Mouse (Mus musculus) ES-E14 (cell line): Measurements from ENCODE around the gene Gm8947. TPM values are rescaled to one million over a fixed set of nuclear protein-coding genes. Genes with fewer than 3 reads are reported as not detected.
"Not testable (repeated sequence)": the region's sequence is repeated elsewhere in the genome, so short reads cannot be mapped to it uniquely, and the experiment has no call there.

Source experiments
- DNase-seq: peaks from one replicate; pipeline ENCODE4 v3.0.0-alpha.2; 2013; ENCODE audit warnings: low read depth, low spot score
- H3K27ac ChIP-seq: 2 replicates; pipeline ENCODE4 v1.5.1; 2012; ENCODE audit warnings: low read depth, mild to moderate bottlenecking, low read length, moderate library complexity, mixed read lengths; ENCODE audit not compliant: poor library complexity, insufficient read depth, severe bottlenecking
- H3K36me3 ChIP-seq: 2 replicates; pipeline ENCODE4 v1.6.1; 2012; ENCODE audit warnings: mild to moderate bottlenecking, low read length, moderate library complexity, mixed read lengths; ENCODE audit not compliant: control insufficient read depth, poor library complexity, insufficient read depth, severe bottlenecking
- H3K4me1 ChIP-seq, 2 experiments: fragments of 150-350 bp in 1 of 2; sonication (generic) in 1 of 2; 2 replicates each; pipeline ENCODE4 v1.6.1; 2012; ENCODE audit warnings: low read length in 2 of 2, mild to moderate bottlenecking in 1 of 2, mixed read lengths in 1 of 2; ENCODE audit not compliant: control insufficient read depth in 2 of 2, insufficient read depth in 2 of 2, poor library complexity in 1 of 2
- H3K4me3 ChIP-seq, 2 experiments: fragments of 150-350 bp in 1 of 2; sonication (generic) in 1 of 2; 2 replicates each; pipeline ENCODE4 v1.5.1; 2012; ENCODE audit warnings: low read length in 2 of 2, low read depth in 1 of 2, mild to moderate bottlenecking in 1 of 2, mixed read lengths in 1 of 2; ENCODE audit not compliant: insufficient read depth in 1 of 2, poor library complexity in 1 of 2, severe bottlenecking in 1 of 2
- H3K9ac ChIP-seq: 2 replicates; pipeline ENCODE4 v1.6.1; 2012; ENCODE audit warnings: low read depth, mild to moderate bottlenecking, low read length, mixed read lengths; ENCODE audit not compliant: poor library complexity, insufficient read depth, severe bottlenecking
- H3K9me3 ChIP-seq: fragments of 150-350 bp; sonication (generic); 2 replicates; pipeline ENCODE4 v1.6.1; 2012; ENCODE audit warnings: low read depth, mild to moderate bottlenecking, low read length; ENCODE audit not compliant: control insufficient read depth, insufficient read depth
- HCFC1 ChIP-seq: IDR thresholded peaks from 2 replicates; pipeline ENCODE4 v1.6.1; 2012; ENCODE audit warnings: low read length, inconsistent platforms, borderline replicate concordance; ENCODE audit not compliant: insufficient read depth
- in situ Hi-C, 2 experiments: fragments of 600-800 bp; cut with MboI; formaldehyde crosslinking; loops; one replicate each; pipeline ENCODE4 v1.15.1; 2025; ENCODE audit warnings: low sequenced_read_pairs in 2 of 2, inconsistent platforms in 1 of 2; ENCODE audit not compliant: unreplicated experiment in 2 of 2
- total RNA-seq: library from RNA; depleted of rRNA; stranded (reverse); fragments of 300-350 nt; gene quantifications from 2 replicates; pipeline ENCODE4 v1.2.3, GENCODE M21; 2012

Gene Gm8947
- total RNA-seq, 1 experiment: 0.49 TPM

DNA sequence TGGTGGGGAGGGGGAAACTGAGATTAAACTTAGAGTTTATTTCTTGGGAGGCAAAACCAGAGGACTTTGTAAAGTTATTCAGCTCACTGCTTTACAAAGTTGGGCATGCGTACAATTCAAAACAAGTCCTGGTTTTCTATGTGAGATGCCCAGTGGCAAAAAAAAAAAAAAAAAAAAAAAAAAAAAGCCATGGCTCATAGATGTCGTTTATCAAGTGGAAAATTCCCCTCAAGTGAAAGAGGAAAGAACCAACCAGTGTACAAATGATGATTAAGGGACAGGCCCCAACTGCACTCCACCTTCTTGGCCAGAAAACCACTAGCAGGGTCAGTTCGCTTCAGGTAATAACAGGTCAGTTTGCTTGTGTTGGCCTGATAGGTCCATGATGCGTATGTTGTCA is 3.7 kb upstream of the Gm8947 start:
- Histone ChIP-seq H3K27ac (no peak overlapping the region), H3K9me3 (no peaks in the 10 kb centered on the region), H3K4me3 (no peak overlapping the region), H3K4me1 (no peaks in the 10 kb centered on the region), H3K36me3 (no peaks in the 10 kb centered on the region), H3K9ac (no peak overlapping the region)
- no peak for DNase-seq
- in situ Hi-C loops: no loop called here
- no peak for TF ChIP-seq HCFC1

- H3K27ac ChIP-seq, DNase-seq, H3K9me3 ChIP-seq, H3K4me1 ChIP-seq, in situ Hi-C loops, H3K9ac ChIP-seq, H3K36me3 ChIP-seq, H3K4me3 ChIP-seq: not testable (repeated sequence)
These were observed 563 bp downstream of the Gm8947 start for GRCm38 (mm10) chr1:151192739-151193138.

DNA sequence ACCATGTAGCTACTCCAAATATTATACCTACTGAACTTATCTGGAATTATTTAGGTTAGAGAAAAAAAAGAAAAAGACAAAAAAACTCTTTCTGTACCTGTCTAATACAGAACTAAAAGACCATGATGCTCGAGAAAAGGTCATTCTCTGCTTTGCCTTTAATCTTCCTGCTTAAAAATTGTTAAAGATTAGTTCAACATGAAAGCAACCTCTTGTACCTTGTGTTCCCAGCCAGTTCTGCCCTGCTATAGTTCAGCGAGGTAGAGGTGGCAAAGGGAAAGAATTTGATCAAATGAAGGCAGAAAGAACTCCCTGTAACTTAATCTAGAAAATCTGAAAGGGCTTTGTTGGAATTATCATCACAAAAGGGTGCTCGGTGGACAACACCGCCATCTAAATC is 3.8 kb downstream of the Gm8947 start:
- in situ Hi-C loops, H3K4me3 ChIP-seq, H3K27ac ChIP-seq, H3K36me3 ChIP-seq, DNase-seq, H3K4me1 ChIP-seq, H3K9ac ChIP-seq, H3K9me3 ChIP-seq: not testable (repeated sequence)

GRCm38 (mm10) chr1:151196690-151197089 is 4.5 kb downstream of the Gm8947 start:
- H3K27ac ChIP-seq, DNase-seq, H3K36me3 ChIP-seq, H3K9me3 ChIP-seq, H3K4me1 ChIP-seq, in situ Hi-C loops, H3K4me3 ChIP-seq, H3K9ac ChIP-seq: not testable (repeated sequence)

DNA sequence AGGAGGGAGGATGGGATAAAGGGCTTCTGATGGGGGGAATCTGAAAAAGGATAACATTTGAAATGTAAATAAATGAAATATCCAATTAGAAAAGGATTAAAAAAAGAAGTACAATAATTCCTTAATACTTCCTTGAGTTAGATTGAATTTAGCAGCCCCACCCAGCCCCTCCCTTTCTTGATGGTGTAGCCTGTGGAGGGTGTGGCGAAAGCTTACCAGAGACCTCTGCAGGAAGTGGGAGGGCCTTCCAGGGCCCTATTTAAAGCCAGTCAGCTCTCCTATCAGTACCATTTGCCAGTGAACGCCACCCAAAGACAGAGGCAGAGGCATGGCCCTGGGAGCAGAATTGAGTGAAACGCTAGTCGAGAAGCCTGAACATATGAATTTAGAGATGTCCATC is 5.9 kb downstream of the Gm8947 start, which contains the start of gene Gm47995:
TSS of gene Gm47995 (plus strand) at position 329 of the 400 bp plus-strand sequence.
- H3K27ac ChIP-seq, DNase-seq, in situ Hi-C loops, H3K9me3 ChIP-seq, H3K36me3 ChIP-seq, H3K9ac ChIP-seq, H3K4me3 ChIP-seq, H3K4me1 ChIP-seq: not testable (repeated sequence)

GRCm38 (mm10) chr1:151200620-151201019 is 8.4 kb downstream of the Gm8947 start:
- H3K27ac ChIP-seq, H3K4me1 ChIP-seq, H3K9me3 ChIP-seq, H3K4me3 ChIP-seq, DNase-seq, in situ Hi-C loops, H3K9ac ChIP-seq, H3K36me3 ChIP-seq: not testable (repeated sequence)

DNA sequence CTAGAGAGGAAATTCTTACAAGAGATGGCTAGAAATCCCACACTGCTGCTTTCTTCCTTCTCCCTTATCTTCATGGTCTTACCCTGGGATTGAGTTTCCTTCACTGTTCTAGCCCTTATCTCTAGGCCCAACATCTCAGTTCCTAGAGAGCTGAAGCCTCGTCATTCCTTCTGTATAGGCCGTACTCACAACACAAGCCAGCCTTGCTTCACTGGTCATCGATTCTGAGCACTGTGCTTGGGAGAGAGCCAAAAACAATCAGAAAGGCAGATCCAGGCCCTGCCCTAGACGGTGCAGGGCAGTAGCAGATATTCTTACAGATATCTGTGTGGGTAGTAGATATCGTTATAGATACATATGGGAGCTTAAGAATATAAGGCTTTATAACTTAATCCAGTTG is 10.6 kb downstream of the Gm8947 start:
- H3K9ac ChIP-seq, H3K36me3 ChIP-seq, H3K4me3 ChIP-seq, H3K9me3 ChIP-seq, H3K4me1 ChIP-seq, DNase-seq, in situ Hi-C loops, H3K27ac ChIP-seq: not testable (repeated sequence)

DNA sequence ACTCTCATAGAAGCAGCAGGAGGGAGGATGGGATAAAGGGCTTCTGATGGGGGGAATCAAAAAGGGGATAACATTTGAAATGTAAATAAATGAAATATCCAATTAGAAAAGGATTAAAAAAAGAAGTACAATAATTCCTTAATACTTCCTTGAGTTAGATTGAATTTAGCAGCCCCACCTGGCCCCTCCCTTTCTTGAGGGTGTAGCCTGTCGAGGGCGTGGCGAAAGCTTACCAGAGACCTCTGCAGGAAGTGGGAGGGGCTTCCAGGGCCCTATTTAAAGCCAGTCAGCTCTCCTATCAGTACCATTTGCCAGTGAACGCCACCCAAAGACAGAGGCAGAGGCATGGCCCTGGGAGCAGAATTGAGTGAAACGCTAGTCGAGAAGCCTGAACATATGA is 11.6 kb downstream of the Gm8947 start, which contains the start of gene 3110040M04Rik:
TSS of gene 3110040M04Rik (plus strand) at position 304 of the 400 bp plus-strand sequence.
- H3K36me3 ChIP-seq, H3K9ac ChIP-seq, H3K4me1 ChIP-seq, DNase-seq, H3K9me3 ChIP-seq, H3K27ac ChIP-seq, in situ Hi-C loops, H3K4me3 ChIP-seq: not testable (repeated sequence)
